In genomic region chr2:137117321-137117690, GRCm38 (mm10) we compare ENCODE assay signal across 8 mouse cellular contexts. TPM values are rescaled to one million over a fixed set of nuclear protein-coding genes. Genes with fewer than 3 reads are reported as not detected.
DNase-seq lines count a peak whose midpoint lies in the region; ATAC-seq and TF ChIP-seq lines count a peak whose summit lies in the region.

No protein-coding gene starts in this region.

- intact Hi-C loops in heart, postnatal 14 days (cut with DNase I) = loop anchor here (2.0 to 10.0 kb wide), 4 partner anchors 205 to 633 kb away; no protein-coding TSS in a partner anchor

- H3K36me3 ChIP-seq in ES-Bruce4 (ENCODE audit: control insufficient read depth, insufficient read depth, low read length, poor library complexity, severe bottlenecking) = no peaks in the 10 kb centered on the region
- no peaks in the 10 kb centered on the region for H3K36me3 ChIP-seq in forebrain, embryonic 15.5 days
- no peaks in the 10 kb centered on the region for H3K36me3 ChIP-seq in neural tube, embryonic 14.5 days (ENCODE audit: control insufficient read depth, insufficient read depth, low read length)
- H3K36me3 ChIP-seq in thymus, adult 2 months (ENCODE audit: control insufficient read depth, insufficient read depth, low read length) = no peaks in the 10 kb centered on the region

- peak; percentile 57 for ATAC-seq in forebrain, embryonic 15.5 days (replicated peaks)
- peak; percentile 68 for ATAC-seq in neural tube, embryonic 14.5 days (ENCODE audit: low read depth)

- no peaks in the 10 kb centered on the region for H3K4me1 ChIP-seq in ES-Bruce4 (ENCODE audit: control insufficient read depth, insufficient read depth, low read length)
- peaks cover 43% of the 10 kb centered on the region for H3K4me1 ChIP-seq in forebrain, embryonic 15.5 days
- peaks cover 12% of the 10 kb centered on the region for H3K4me1 ChIP-seq in neural tube, embryonic 14.5 days (ENCODE audit: control insufficient read depth, insufficient read depth, low read length)
- 0 out of 2 replicates have a peak, but pooled peaks cover 3% of the 10 kb centered on the region for H3K4me1 ChIP-seq in thymus, adult 2 months (replicated peaks; ENCODE audit: control insufficient read depth, insufficient read depth, low read length)

- TF ChIP-seq POLR2A in ES-Bruce4 (IDR thresholded peaks at IDR 0.05; ENCODE audit: insufficient read depth, low read length) = no peak
- no peak for TF ChIP-seq POLR2A in thymus, adult 2 months (IDR thresholded peaks at IDR 0.05; ENCODE audit: control insufficient read depth, extremely low read depth, insufficient read depth, low read length, poor library complexity)

- H3K27ac ChIP-seq in ES-Bruce4 (ENCODE audit: insufficient read depth, low read length) = peak overlapping the region; percentile 83; the same call in 1 of the 2 replicates
- peak overlapping the region; percentile 69 for H3K27ac ChIP-seq in forebrain, embryonic 15.5 days (replicated peaks)
- H3K27ac ChIP-seq in neural tube, embryonic 14.5 days (ENCODE audit: low read depth, low read length) = peak overlapping the region; percentile 76
- no peak overlapping the region for H3K27ac ChIP-seq in thymus, adult 2 months (ENCODE audit: control insufficient read depth, insufficient read depth, low read length)

- no peak for TF ChIP-seq EP300 in ES-Bruce4 (IDR thresholded peaks at IDR 0.05; ENCODE audit: insufficient read depth, low read depth, low read length)

- peak overlapping the region; percentile 97 for H3K4me2 ChIP-seq in forebrain, embryonic 15.5 days (replicated peaks)
- H3K4me2 ChIP-seq in neural tube, embryonic 14.5 days (ENCODE audit: low read depth, low read length) = peak overlapping the region; percentile 76

- no peaks in the 10 kb centered on the region for H3K27me3 ChIP-seq in ES-Bruce4 (ENCODE audit: control insufficient read depth, insufficient read depth, low read length, poor library complexity, severe bottlenecking)
- peaks cover 9% of the 10 kb centered on the region for H3K27me3 ChIP-seq in forebrain, embryonic 15.5 days
- H3K27me3 ChIP-seq in neural tube, embryonic 14.5 days (ENCODE audit: control insufficient read depth, insufficient read depth, low read length) = peaks cover 3% of the 10 kb centered on the region; the same call in 1 of the 2 replicates
- peaks cover 7% of the 10 kb centered on the region for H3K27me3 ChIP-seq in thymus, adult 2 months (ENCODE audit: control insufficient read depth, insufficient read depth, low read length)

- no peaks in the 10 kb centered on the region for H3K9me3 ChIP-seq in ES-Bruce4 (replicated peaks; ENCODE audit: control insufficient read depth, insufficient read depth, low read length, poor library complexity, severe bottlenecking)
- H3K9me3 ChIP-seq in forebrain, embryonic 15.5 days = no peaks in the 10 kb centered on the region
- no peaks in the 10 kb centered on the region for H3K9me3 ChIP-seq in neural tube, embryonic 14.5 days (ENCODE audit: control insufficient read depth, low read length)

- peak; percentile 44 for TF ChIP-seq CTCF in ES-Bruce4 (IDR thresholded peaks at IDR 0.05; ENCODE audit: low read depth, low read length)
- no peak for TF ChIP-seq CTCF in thymus, adult 2 months (IDR thresholded peaks at IDR 0.05; ENCODE audit: borderline replicate concordance, control insufficient read depth, extremely low read depth, insufficient read depth, low read length, poor library complexity)

- peak overlapping the region; percentile 94 for H3K9ac ChIP-seq in ES-Bruce4 (ENCODE audit: low read depth, poor library complexity, severe bottlenecking)
- peak overlapping the region; percentile 58 for H3K9ac ChIP-seq in forebrain, embryonic 15.5 days (replicated peaks)
- peak overlapping the region; percentile 69 for H3K9ac ChIP-seq in neural tube, embryonic 14.5 days (replicated peaks; ENCODE audit: low read depth, low read length)

- peak overlapping the region; percentile 54 for H3K4me3 ChIP-seq in ES-Bruce4 (ENCODE audit: low read depth, low read length)
- peak overlapping the region; percentile 63 for H3K4me3 ChIP-seq in forebrain, embryonic 15.5 days
- peak overlapping the region; percentile 60 for H3K4me3 ChIP-seq in neural tube, embryonic 14.5 days (ENCODE audit: low read depth, low read length)
- peak overlapping the region; percentile 42 for H3K4me3 ChIP-seq in thymus, adult 2 months (ENCODE audit: control insufficient read depth, insufficient read depth, low read length)

- DNase-seq in c-Kit-positive CD71-positive TER-119-positive erythroid progenitor cells, embryonic 14.5 days (ENCODE audit: low spot score) = peak; percentile 16
- DNase-seq in heart, postnatal 14 days = peak; percentile 90 to 92
- peak; percentile 94 to 96 for DNase-seq in kidney, postnatal 4 days
- peak; percentile 89 to 92 for DNase-seq in lung, adult 18-20 months
- peak; percentile 22 for DNase-seq in thymus, adult 2 months

- WGBS in forebrain, embryonic 15.5 days = under 1% methylated on average over 33 of the region's 33 CpGs
- under 1% methylated on average over 33 of the region's 33 CpGs for WGBS in neural tube, embryonic 14.5 days
- WGBS in thymus, adult 2 months = 1% methylated on average over 33 of the region's 33 CpGs

RNA-seq across cellular contexts. Expression of gene Jag1, which starts 0.9 kb away (rescaled TPM):
- polyA plus RNA-seq in ES-Bruce4 (2011; ENCODE audit: insufficient read depth, insufficient read length, low read depth, missing spikeins) = 10.3 and 11.4 TPM in 2 replicates
- 10.0 and 11.2 TPM in 2 replicates for polyA plus RNA-seq in forebrain, embryonic 15.5 days (2015; fragmentation: Nextera tagmentation; extraction: Ambion mirVana)
- 10 to 100 TPM; 15.7 to 16.0 TPM for total RNA-seq in heart, postnatal 14 days (2021)
- polyA plus RNA-seq in neural tube, embryonic 14.5 days (2014; fragmentation: Nextera tagmentation; extraction: Ambion mirVana) = 5.4 and 13.3 TPM in 2 replicates
- polyA plus RNA-seq in thymus, adult 2 months (2012; rRNA removed) = 3.0 and 3.2 TPM in 2 replicates

Comparison
In these comparisons a context has a peak if more than half of its experiments do, and no peak if none do; other contexts are left out.
1. DNase-seq: peak in every context shown above with its lines; median percentile 95 in kidney, postnatal 4 days; 91 in heart, postnatal 14 days; 90 in lung, adult 18-20 months; 22 in thymus, adult 2 months; 16 in c-Kit-positive CD71-positive TER-119-positive erythroid progenitor cells, embryonic 14.5 days.